7 mouse cellular contexts compared by ENCODE assay signal in genomic region chr10:28074653-28075451, GRCm38 (mm10). TPM values are rescaled to one million over a fixed set of nuclear protein-coding genes. Genes with fewer than 3 reads are reported as not detected.
DNase-seq lines count a peak whose midpoint lies in the region; ATAC-seq and TF ChIP-seq lines count a peak whose summit lies in the region.

TSS of gene Ptprk (plus strand) at chr10:28074820.

- peak; percentile 95 to 97 for DNase-seq in heart, adult 2 months
- DNase-seq in kidney, adult 8-10 months: peak; percentile 95
- DNase-seq in limb, embryonic 11.5 days (ENCODE audit: low spot score): peak; percentile 96

- H3K36me3 ChIP-seq in embryonic facial prominence, embryonic 12.5 days: no peaks in the 10 kb centered on the region
- no peaks in the 10 kb centered on the region; the same call in 1 of the 2 replicates for H3K36me3 ChIP-seq in heart, adult 2 months (ENCODE audit: control insufficient read depth, insufficient read depth, low read length)
- no peaks in the 10 kb centered on the region for H3K36me3 ChIP-seq in limb, embryonic 11.5 days (ENCODE audit: control insufficient read depth, insufficient read depth, low read length)
- no peaks in the 10 kb centered on the region for H3K36me3 ChIP-seq in midbrain, embryonic 13.5 days
- no peaks in the 10 kb centered on the region for H3K36me3 ChIP-seq in stomach, embryonic 14.5 days (ENCODE audit: control insufficient read depth, insufficient read depth, low read length)

- peak; percentile 98 for ATAC-seq in embryonic facial prominence, embryonic 12.5 days (ENCODE audit: insufficient number of reproducible peaks, insufficient read depth, low FRiP score, low TSS enrichment)
- ATAC-seq in limb, embryonic 11.5 days (ENCODE audit: insufficient number of reproducible peaks, low FRiP score, low TSS enrichment, low read depth): peak; percentile 96
- ATAC-seq in midbrain, embryonic 13.5 days: peak; percentile 99
- peak; percentile 96 for ATAC-seq in stomach, embryonic 14.5 days (ENCODE audit: insufficient number of reproducible peaks, insufficient read depth, low FRiP score, low read depth)

- 0 out of 2 replicates have a peak, but pooled peaks cover 2% of the 10 kb centered on the region for H3K4me1 ChIP-seq in bone marrow macrophage, adult 2 months (ENCODE audit: control insufficient read depth, insufficient read depth, low read length)
- no peaks in the 10 kb centered on the region; the same call in 1 of the 2 replicates for H3K4me1 ChIP-seq in embryonic facial prominence, embryonic 12.5 days
- no peaks in the 10 kb centered on the region for H3K4me1 ChIP-seq in heart, adult 2 months (ENCODE audit: control insufficient read depth, insufficient read depth, low read length)
- H3K4me1 ChIP-seq in limb, embryonic 11.5 days (ENCODE audit: control insufficient read depth, insufficient read depth, low read length): no peaks in the 10 kb centered on the region
- peaks cover 25% of the 10 kb centered on the region for H3K4me1 ChIP-seq in midbrain, embryonic 13.5 days (replicated peaks)
- 0 out of 2 replicates have a peak, but pooled peaks cover 7% of the 10 kb centered on the region for H3K4me1 ChIP-seq in stomach, embryonic 14.5 days (ENCODE audit: control insufficient read depth, insufficient read depth, low read length)

- no peaks in the 10 kb centered on the region for H3K79me2 ChIP-seq in heart, adult 2 months (replicated peaks; ENCODE audit: control insufficient read depth, insufficient read depth, low read length)

- H3K9me3 ChIP-seq in embryonic facial prominence, embryonic 12.5 days: no peaks in the 10 kb centered on the region
- H3K9me3 ChIP-seq in limb, embryonic 11.5 days (ENCODE audit: control insufficient read depth, low read length): no peaks in the 10 kb centered on the region
- H3K9me3 ChIP-seq in midbrain, embryonic 13.5 days: no peaks in the 10 kb centered on the region
- no peaks in the 10 kb centered on the region for H3K9me3 ChIP-seq in stomach, embryonic 14.5 days (ENCODE audit: control insufficient read depth, low read depth, low read length)

- no peak for TF ChIP-seq CTCF in bone marrow macrophage, adult 2 months (IDR thresholded peaks at IDR 0.05; ENCODE audit: low read depth, low read length)
- no peak; the same call in 1 of the 2 replicates for TF ChIP-seq CTCF in heart, adult 2 months (IDR thresholded peaks at IDR 0.05)

- H3K27ac ChIP-seq in bone marrow macrophage, adult 2 months (ENCODE audit: insufficient read depth, low read depth, low read length): no peak within 1 kb of the TSS
- peak within 1 kb of the TSS; percentile 95 for H3K27ac ChIP-seq in embryonic facial prominence, embryonic 12.5 days
- H3K27ac ChIP-seq in heart, adult 2 months: peak within 1 kb of the TSS; percentile 96
- peak within 1 kb of the TSS; percentile 87 for H3K27ac ChIP-seq in limb, embryonic 11.5 days (replicated peaks; ENCODE audit: low read depth, low read length)
- peak within 1 kb of the TSS; percentile 90 for H3K27ac ChIP-seq in midbrain, embryonic 13.5 days
- peak within 1 kb of the TSS; percentile 95 for H3K27ac ChIP-seq in stomach, embryonic 14.5 days (ENCODE audit: low read length)

- TF ChIP-seq POLR2A in bone marrow macrophage, adult 2 months (IDR thresholded peaks at IDR 0.05; ENCODE audit: borderline replicate concordance, low read depth, low read length): no peak
- peak; percentile 87 for TF ChIP-seq POLR2A in heart, adult 2 months (IDR thresholded peaks at IDR 0.05; ENCODE audit: insufficient read depth, low read depth, low read length)

- no peak for TF ChIP-seq EP300 in heart, adult 2 months (IDR thresholded peaks at IDR 0.05; ENCODE audit: insufficient read depth, low read depth, low read length)

- under 1% methylated on average over 75 of the region's 77 CpGs for WGBS in embryonic facial prominence, embryonic 12.5 days
- under 1% methylated on average over 70 of the region's 77 CpGs for WGBS in heart, adult 2 months
- WGBS in limb, embryonic 11.5 days: under 1% methylated on average over 66 of the region's 77 CpGs
- WGBS in midbrain, embryonic 13.5 days: under 1% methylated on average over 77 of the region's 77 CpGs
- under 1% methylated on average over 77 of the region's 77 CpGs for WGBS in stomach, embryonic 14.5 days

- peak within 1 kb of the TSS; percentile 50 for H3K4me3 ChIP-seq in bone marrow macrophage, adult 2 months (ENCODE audit: insufficient read depth, low read length)
- H3K4me3 ChIP-seq in embryonic facial prominence, embryonic 12.5 days: peak within 1 kb of the TSS; percentile 70
- peak within 1 kb of the TSS; percentile 75 for H3K4me3 ChIP-seq in heart, adult 2 months
- peak within 1 kb of the TSS; percentile 74 for H3K4me3 ChIP-seq in limb, embryonic 11.5 days (ENCODE audit: low read depth, low read length)
- peak within 1 kb of the TSS; percentile 69 for H3K4me3 ChIP-seq in midbrain, embryonic 13.5 days (replicated peaks)
- H3K4me3 ChIP-seq in stomach, embryonic 14.5 days (ENCODE audit: low read depth, low read length): peak within 1 kb of the TSS; percentile 90

- peak within 1 kb of the TSS; percentile 85 for H3K9ac ChIP-seq in embryonic facial prominence, embryonic 12.5 days
- peak within 1 kb of the TSS; percentile 90 for H3K9ac ChIP-seq in heart, adult 2 months (ENCODE audit: low read depth, low read length)
- peak within 1 kb of the TSS; percentile 90 for H3K9ac ChIP-seq in limb, embryonic 11.5 days (ENCODE audit: low read length)
- peak within 1 kb of the TSS; percentile 85 for H3K9ac ChIP-seq in midbrain, embryonic 13.5 days (replicated peaks)
- peak within 1 kb of the TSS; percentile 87 for H3K9ac ChIP-seq in stomach, embryonic 14.5 days (replicated peaks; ENCODE audit: low read depth, low read length)

- peak within 1 kb of the TSS; percentile 74 for H3K4me2 ChIP-seq in embryonic facial prominence, embryonic 12.5 days (replicated peaks)
- peak within 1 kb of the TSS; percentile 76 for H3K4me2 ChIP-seq in limb, embryonic 11.5 days (ENCODE audit: low read depth, severe bottlenecking)
- H3K4me2 ChIP-seq in midbrain, embryonic 13.5 days (replicated peaks): peak within 1 kb of the TSS; percentile 93
- peak within 1 kb of the TSS; percentile 56 for H3K4me2 ChIP-seq in stomach, embryonic 14.5 days (replicated peaks; ENCODE audit: low read depth, low read length)

- H3K27me3 ChIP-seq in embryonic facial prominence, embryonic 12.5 days: no peaks in the 10 kb centered on the region
- no peaks in the 10 kb centered on the region for H3K27me3 ChIP-seq in heart, adult 2 months (ENCODE audit: control insufficient read depth, insufficient read depth, low read length)
- H3K27me3 ChIP-seq in limb, embryonic 11.5 days (ENCODE audit: control insufficient read depth, insufficient read depth, low read length): no peaks in the 10 kb centered on the region
- no peaks in the 10 kb centered on the region for H3K27me3 ChIP-seq in midbrain, embryonic 13.5 days
- no peaks in the 10 kb centered on the region for H3K27me3 ChIP-seq in stomach, embryonic 14.5 days (ENCODE audit: control insufficient read depth, insufficient read depth, low read length)

- intact Hi-C loops in heart, adult 2 months (cut with DNase I): no loop called here

RNA-seq across cellular contexts. Expression of gene Ptprk, which starts in this region (rescaled TPM):
- polyA plus RNA-seq in bone marrow macrophage, adult 2 months (2012; ENCODE audit: insufficient read depth, insufficient read length, missing spikeins): 0.13 and 0.35 TPM in 2 replicates
- 36.8 and 38.3 TPM in 2 replicates for polyA plus RNA-seq in embryonic facial prominence, embryonic 12.5 days (2016; fragmentation: Nextera tagmentation; extraction: Ambion mirVana)
- 10 to 100 TPM; 20.0 to 21.0 TPM for total RNA-seq in heart, adult 2 months (2021)
- 8.6 and 12.2 TPM in 2 replicates for polyA plus RNA-seq in heart, adult 2 months (2012; rRNA removed)
- 38.4 and 43.2 TPM in 2 replicates for polyA plus RNA-seq in limb, embryonic 11.5 days (2014; fragmentation: Nextera tagmentation; extraction: Ambion mirVana)
- polyA plus RNA-seq in midbrain, embryonic 13.5 days (2015; fragmentation: Nextera tagmentation; extraction: Ambion mirVana): 19.3 and 22.3 TPM in 2 replicates
- 56.2 and 67.4 TPM in 2 replicates for polyA plus RNA-seq in stomach, embryonic 14.5 days (2014; fragmentation: Nextera tagmentation; extraction: Ambion mirVana)
